Mouse (Mus musculus) left cerebral cortex, postnatal 14 days (tissue): ENCODE measurements around the gene Gm6993. TPM values are rescaled to one million over a fixed set of nuclear protein-coding genes. Genes with fewer than 3 reads are reported as not detected.

Source experiments
- DNase-seq, 2 experiments: peaks; one replicate each; pipeline ENCODE4 v3.0.0; 2021 to 2022; ENCODE audit warnings: low spot score in 2 of 2, mixed read lengths in 1 of 2
- intact Hi-C: fragments of 180-260 bp; cut with DNase I; formaldehyde crosslinking; loops from one replicate; pipeline ENCODE4 v1.15.1; 2025
- long read RNA-seq, 2 experiments: library from polyadenylated mRNA; stranded (forward); transcript quantifications; one replicate each; pipeline ENCODE4 v2.0.0; 2021
- total RNA-seq, 2 experiments: library from RNA; stranded (reverse); gene quantifications; 2 replicates each; pipeline ENCODE4 v1.2.3; 2021

The Gm6993 gene
- total RNA-seq: not detected
- long read RNA-seq, experiment 1: 0 reads
- long read RNA-seq, experiment 2: 0 reads

- no peak for DNase-seq
- intact Hi-C loops: no loop called here
These were observed at the start of gene Gm6993 for GRCm38 (mm10) chr12:31240470-31240869. Gene Gm6993 (plus strand): TSS chr12:31240770.

DNA sequence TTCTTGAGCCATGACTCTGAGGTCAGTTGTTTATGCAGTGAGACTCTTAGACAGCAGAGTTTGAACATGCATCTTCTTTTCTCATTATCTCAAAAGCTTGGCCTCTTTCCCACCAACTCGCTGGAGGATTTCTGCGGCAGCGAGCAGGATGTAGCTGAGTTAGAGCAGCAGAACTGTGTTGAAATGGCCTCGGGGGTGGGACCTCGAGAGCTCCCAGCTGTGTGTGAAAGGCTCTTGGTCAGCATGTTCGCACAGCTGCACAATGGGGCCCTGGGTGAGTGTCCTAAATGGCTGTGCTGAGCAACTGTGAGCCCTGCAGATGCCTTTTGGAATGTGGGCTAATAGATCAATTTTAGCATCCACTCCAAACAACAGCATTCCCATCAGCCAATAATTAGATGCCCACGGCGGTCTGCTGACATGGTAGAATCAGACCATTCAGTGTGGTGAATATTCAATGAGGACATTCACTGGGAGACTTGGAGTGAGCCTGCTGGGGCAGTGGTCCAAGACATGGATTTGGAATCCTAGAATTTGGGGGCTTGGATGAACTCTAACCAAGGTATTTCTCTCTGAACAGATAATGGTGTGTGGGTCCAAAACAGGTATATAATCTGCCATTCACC, 49.1 kb upstream of the Gm6993 start:
- DNase-seq: no peak
- intact Hi-C loops: no loop called here

DNA sequence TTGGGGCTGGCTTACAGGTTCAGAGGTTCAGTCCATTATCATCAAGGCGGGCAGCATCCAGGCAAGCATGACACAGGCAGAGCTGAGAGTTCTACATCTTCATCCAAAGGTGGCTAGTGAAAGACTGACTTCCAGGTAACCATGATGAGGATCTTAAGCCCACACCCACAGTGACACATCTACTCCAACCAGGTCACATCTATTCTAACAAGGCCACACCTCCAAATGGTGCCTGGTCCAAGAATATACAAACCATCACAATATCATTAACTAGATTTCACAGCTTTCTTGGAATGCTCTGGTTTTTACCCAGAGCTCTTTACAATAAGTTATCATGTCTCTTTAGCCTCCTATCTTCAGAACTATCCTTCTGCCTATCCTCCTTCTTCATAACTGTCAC, 38.1 kb upstream of the Gm6993 start:
- no peak for DNase-seq
- intact Hi-C loops: no loop called here

DNA sequence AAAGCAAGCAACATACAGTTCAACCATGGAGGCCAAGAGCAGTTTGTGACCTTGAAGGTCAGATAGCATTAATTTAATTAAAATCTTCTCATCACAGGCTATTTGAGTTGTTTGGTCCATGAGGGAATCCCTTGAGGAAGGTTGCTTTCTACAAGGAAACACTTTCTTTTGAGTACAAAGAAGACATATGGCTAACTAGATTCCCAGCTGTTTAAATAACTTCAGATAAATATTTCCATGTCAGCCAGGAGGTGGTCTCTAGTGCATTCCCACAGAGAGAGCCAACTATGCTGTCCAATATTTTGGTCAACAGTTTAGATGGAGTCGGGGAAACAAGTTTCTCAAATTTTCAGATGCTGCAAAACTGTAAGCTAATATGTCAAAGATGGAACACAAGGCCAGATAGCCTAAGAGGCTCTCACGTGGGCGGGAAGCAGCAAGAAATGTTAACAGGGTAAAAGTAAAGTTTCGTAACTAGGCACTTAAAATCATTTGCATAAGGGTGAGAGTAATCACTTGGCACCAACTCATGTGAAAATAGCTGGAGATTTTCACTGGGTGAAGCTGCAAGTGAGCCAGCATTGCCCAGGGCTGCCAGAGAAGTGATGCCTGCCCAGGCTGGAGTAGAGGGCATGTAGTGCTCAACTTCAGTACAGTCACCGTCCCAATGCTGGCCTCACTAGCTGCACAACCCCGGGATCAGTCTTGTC, 36.7 kb upstream of the Gm6993 start:
- intact Hi-C loops: no loop called here
- no peak for DNase-seq

DNA sequence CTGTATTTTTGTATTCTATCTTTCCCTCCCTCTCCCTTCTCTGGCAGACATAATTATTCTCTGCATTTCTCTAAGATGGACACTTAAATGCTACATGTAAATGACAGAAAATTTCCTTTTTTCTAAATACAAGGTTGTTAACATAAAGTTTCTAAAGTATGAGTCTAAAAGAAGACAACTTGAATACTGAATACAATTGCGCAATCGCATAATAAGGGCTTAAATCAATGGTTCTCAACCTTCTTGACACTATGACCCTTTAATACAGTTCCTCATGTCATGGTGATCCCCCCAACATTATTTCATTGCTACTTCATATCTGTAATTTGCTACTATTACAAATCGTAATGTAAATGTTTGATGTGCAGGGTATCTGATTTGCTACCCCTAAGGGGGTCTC, 35.7 kb upstream of the Gm6993 start:
- intact Hi-C loops: no loop called here
- no peak for DNase-seq

DNA sequence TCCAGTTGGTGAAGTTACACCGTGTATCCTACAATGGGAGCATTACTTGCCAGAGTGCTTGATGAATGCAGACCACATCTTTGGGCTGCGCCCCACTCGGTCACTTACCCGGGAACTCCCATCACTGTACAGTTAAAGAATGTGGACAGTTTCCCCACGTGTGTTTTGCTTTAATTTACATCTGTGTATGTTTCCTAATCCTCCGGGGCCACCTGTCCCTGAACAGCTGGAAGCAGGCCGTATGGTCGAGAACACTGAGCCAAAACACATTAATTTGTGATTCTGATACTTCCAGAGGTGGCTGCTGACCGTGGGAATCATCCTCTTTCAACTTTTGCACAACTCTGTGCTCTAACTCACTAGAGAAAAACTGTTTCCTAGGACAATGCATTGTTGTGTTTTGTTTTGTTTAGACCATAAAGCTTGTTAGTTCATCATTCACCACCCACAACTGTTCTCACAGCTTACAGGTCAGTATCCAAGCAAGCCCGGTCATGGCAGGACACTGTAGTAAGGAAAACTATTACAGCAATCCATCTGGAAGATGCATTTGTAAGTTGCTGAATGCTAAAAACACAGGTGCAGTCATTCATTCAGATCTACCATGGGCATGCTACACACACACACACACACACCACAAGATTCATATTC, 34.5 kb upstream of the Gm6993 start:
- intact Hi-C loops: no loop called here
- DNase-seq: no peak

GRCm38 (mm10) chr12:31208766-31209165, 31.8 kb upstream of the Gm6993 start:
- DNase-seq: no peak
- intact Hi-C loops: no loop called here

DNA sequence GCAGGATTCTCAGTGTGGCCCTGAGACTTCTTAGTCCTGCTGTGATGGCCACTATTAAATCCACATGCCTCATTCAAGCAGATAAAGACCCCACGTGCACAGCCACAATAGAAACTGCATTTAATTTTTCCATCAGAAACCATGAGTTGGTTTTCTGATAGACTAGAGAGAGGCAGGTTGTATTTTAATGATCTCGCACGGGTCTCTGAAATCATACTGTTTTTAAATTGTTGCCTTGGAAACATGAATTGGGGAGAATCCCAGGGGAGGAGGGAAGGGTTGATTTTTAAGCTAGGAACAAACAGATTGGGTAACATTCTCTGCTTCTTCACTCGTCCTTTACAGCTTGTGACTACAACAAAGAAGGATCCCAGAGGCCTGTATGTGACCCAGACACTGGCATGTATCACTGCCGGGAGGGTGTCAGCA, 31.2 kb upstream of the Gm6993 start:
- intact Hi-C loops: no loop called here
- peak in 1 of 2 experiments; percentile 38 for DNase-seq

DNA sequence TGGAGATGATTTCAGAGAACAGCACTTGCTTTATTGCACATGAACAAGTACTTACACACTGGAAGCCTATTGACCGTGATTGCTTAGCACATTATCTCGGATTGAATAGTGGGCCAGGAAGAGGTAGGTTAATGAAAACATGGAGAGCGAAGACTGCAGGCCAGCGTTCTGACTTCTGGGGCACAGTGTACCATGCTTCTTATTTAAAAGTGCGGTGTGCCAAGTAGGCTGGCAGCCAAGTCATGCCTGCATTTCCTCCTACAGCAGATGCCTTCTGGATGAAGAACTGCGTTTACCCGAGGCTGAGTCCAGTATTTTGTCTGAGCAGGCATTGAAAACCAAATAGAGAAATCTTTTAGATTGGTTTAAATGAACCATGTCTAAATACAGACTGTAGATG, 27.0 kb upstream of the Gm6993 start:
- DNase-seq: peak; percentile 24 to 44
- intact Hi-C loops: no loop called here

GRCm38 (mm10) chr12:31215003-31215402, 25.6 kb upstream of the Gm6993 start:
- intact Hi-C loops: no loop called here
- DNase-seq: no peak

GRCm38 (mm10) chr12:31217232-31217631, 23.3 kb upstream of the Gm6993 start:
- intact Hi-C loops: no loop called here
- no peak for DNase-seq

DNA sequence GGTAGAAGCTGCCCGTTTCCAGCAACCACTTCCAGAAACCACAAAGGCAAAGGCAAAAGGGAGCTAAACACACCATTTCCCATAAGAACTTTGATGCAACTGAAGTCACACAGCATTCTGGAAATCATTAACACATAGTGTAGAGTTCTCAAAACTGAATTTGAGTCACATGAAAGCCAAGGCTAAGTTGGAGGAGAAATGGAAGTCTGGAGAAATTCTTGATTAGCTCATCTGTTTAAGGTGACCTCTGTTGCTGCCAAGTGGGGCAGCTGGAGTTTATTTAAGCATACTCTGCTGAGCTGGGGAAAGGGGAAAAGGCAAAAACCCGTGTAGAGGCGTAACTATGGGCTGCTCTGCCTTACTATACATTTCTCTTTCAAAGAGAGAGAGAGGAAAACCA, 21.8 kb upstream of the Gm6993 start:
- no peak for DNase-seq
- intact Hi-C loops: no loop called here

DNA sequence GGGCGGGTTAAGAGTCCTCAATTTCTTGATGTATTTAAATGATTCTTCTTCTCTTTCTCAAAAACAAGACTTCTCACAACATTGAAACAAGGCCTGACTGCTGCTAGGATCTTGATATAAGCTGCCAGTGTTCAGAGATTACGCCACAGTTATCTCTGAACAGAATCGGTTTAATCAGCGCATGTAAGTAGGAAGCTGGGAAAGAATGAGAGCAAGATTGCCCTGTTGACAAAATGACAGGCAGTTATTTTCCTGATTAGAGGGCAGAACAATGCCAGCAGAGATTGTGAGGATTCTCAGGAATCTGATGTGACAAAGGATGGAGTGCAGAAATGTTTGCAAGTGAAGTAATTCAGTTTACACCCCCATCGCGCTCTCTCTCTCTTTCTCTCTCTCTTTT, 19.0 kb upstream of the Gm6993 start:
- DNase-seq: no peak
- intact Hi-C loops: no loop called here

DNA sequence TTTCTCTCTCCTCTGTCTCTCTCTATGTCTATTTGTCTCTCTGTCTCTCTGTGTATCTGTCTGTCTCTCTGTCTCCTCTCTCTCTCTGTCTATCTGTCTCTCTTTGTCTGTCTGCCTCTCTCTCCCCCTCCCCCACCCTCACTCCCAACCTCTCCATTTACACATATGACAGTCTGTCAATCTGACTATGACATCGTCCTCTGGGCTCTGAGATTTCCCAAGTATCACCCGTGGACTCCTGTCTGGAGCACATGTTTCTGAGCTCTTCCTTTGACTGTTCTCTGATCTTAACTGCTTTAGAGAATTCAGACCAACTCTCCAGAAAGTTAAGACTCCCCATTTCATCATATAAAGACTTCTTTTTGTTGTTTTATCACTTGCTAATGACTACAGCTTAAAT, 18.3 kb upstream of the Gm6993 start:
- no peak for DNase-seq
- intact Hi-C loops: no loop called here

GRCm38 (mm10) chr12:31222741-31223140, 17.8 kb upstream of the Gm6993 start:
- intact Hi-C loops: no loop called here
- no peak for DNase-seq

- no peak for DNase-seq
- intact Hi-C loops: no loop called here
These were observed 15.1 kb upstream of the Gm6993 start for GRCm38 (mm10) chr12:31225451-31225850.

- intact Hi-C loops: no loop called here
- no peak for DNase-seq
These were observed 13.4 kb upstream of the Gm6993 start for GRCm38 (mm10) chr12:31227167-31227566.

DNA sequence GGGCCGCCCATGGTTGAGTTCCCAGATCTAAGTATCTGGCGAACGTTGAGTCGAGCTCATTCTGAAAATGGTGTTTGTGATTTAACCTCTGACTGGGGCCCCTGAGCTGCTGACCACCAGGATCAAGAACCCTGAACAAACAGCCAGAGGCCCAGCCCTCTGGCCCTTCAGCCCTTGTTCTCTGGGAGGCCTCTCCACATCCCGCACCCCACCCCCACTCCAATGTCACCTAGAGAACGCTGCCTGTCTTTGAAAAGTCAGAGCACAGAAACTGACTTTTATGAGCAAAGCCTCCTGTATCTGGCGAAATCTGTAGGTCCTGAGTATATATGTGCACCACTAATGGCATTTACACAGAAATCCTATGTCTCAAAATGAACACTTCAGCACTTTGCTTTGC, 11.7 kb upstream of the Gm6993 start:
- no peak for DNase-seq
- intact Hi-C loops: no loop called here

GRCm38 (mm10) chr12:31232635-31233034, 7.9 kb upstream of the Gm6993 start:
- intact Hi-C loops: no loop called here
- DNase-seq: no peak

- no peak for DNase-seq
- intact Hi-C loops: no loop called here
These were observed 5.6 kb upstream of the Gm6993 start for GRCm38 (mm10) chr12:31235018-31235417.
